Mouse (Mus musculus): ENCODE measurements around the gene Gm42878.
A peak's percentile ranks its signal among the peaks of the same experiment; 100 is the strongest.

Gm42878 gene

DNA sequence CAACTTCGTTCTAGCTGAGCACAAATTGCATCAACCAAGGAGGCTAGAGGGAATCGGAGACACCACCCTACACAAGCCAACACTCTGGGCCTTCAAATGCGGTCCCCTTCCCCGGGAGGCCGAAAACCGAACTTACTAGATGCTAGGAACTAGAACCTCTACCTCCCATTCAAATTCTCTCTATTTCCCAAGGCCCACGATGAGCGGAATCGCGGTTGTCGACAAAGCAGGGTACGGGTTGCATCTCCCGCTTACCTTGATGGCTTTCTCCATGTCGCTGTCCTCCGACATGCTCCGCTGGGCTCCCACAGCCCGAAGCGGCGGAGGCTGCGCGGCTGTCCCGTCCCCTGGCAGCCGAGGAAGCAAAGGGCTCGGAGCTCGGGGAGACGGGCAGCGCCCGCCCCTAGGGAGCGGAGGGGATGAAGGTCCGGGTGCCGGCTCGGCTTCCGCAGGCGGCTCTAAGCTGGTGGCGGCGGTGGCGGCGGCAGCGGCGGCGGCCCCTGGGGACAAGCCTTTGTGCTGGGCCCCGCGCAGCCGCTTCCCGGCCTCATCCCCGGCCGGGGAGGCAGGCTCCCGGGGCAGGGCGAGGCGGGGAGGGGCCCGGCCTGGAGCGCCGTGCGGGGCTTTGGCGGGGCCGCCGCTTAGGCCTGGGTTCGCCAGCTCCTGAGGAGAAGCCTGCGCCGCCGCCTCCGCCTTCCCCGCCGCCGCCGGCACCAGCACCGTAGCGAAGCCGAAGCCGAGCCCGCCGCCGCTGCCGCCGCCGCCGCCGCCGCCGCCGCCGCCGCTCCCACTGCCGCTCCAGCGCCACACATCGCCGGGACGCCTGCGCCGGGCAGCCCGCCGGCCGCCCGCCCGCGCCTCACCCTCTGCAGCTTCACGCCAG is at the start of gene Gm42878, which contains the start of gene Adam1a:
Gene Gm42878, minus strand, starts transcription at position 573 of the 883 bp plus-strand sequence.
Gene Adam1a, minus strand, starts transcription at position 573 of the 883 bp plus-strand sequence.
- ATAC-seq (ENCODE audit: low TSS enrichment) = peak; percentile 42

DNA sequence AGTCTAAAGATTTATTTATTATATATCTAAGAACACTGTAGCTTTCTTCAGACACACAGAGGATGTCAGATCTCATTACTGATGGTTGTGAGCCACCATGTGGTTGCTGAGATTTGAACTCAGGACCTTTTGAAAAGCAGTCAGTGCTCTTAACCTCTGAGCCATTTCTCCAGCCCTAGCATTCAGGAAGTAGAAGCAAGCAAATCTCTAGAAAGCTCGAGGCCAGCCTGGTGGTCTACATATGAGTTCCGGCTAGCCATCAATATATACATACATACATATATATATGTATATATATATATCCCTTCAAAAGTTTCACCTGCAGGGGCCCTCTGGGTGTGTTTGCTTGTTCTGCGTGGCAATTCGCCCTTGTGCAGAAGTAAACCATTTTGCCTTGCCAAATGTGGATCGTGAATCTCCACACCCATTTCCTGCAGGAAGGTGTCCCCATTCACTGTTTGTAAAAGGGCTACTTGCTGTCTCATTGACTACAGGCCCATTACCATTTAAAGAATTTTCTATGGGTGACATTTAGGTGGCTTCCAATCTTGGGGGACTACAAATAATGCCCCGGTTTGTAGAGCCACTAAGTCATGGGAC is 49.5 kb upstream of the Gm42878 start:
- ATAC-seq (ENCODE audit: low TSS enrichment) = no peak

DNA sequence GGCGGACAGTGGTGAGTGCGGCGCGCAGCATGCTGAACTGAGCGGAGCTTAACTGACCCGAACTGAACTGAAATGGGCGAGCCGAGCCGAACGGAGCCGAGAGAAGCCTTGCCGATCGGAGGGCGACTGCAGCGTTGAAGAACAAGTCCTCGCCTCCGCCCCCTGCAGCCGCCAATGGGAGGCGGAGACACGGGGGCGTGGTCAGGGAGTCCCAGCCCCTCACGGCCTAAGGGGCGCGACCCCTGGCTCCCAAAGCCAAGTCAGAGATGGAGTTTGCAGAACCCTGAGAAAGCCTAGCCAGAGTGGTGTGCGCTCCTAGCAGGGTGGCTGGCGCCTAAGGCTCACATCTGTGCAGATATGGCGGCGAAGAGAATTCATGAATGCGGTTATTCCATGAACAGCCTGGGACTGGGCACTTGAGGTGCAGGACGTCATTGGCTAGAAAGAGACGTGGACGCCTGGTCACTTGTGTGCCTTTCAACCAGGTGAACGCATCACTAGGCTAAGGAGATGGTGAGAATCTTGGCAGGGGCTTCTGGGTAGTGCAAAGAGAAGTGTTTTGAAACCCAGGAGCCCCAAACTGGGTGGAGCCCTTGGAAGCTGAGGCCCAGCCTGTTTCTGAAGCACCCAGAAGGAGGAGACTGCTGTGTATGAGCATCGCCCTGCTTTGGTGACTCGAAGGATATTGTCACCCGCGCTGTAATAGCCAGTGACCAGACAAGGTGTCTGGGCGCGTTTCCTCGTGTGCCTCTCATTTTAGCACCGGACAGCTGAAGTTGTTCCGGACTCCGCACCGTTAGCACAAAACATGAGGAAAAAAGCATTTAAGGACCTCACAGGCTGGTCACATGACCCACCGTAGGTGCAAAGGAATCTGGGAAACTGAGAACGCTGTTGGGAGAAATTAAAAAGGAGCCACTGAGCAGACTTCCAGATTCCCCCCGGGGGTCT is 48.4 kb upstream of the Gm42878 start, which contains the start of gene Aldh2:
Gene Aldh2, minus strand, starts transcription at position 374 of the 951 bp plus-strand sequence.
- peak; percentile 75 for ATAC-seq (ENCODE audit: low TSS enrichment)

DNA sequence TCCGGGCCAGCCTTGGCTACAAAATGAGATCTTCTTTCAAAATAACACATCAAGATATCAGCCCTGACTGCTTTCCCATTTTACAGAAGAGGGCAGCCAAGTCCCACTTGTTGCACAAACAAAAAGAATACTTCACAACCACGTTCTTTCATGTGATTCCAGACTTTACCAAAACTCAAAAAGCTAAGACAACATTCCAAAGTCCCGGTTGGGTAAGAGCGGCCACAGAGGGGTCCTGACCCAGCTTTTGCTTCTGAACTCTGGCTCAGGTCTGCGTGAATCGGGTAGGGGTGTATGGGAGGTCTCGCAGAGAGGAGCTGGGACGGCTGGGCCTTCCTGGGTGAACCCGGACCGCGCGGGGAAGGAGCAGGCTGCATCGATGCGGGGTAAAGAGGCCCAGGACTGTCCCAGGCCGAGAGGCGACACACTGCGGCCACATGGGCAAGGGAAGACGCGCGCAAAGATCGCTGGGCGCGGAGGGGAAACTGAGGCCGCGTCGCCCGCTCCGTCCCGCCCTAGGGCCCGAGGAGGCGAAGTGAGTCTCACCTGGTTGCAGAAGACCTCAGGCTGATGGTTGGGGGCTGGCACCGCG is 47.6 kb upstream of the Gm42878 start:
- ATAC-seq (ENCODE audit: low TSS enrichment) = peak; percentile 5; the same call in 1 of the 2 replicates

DNA sequence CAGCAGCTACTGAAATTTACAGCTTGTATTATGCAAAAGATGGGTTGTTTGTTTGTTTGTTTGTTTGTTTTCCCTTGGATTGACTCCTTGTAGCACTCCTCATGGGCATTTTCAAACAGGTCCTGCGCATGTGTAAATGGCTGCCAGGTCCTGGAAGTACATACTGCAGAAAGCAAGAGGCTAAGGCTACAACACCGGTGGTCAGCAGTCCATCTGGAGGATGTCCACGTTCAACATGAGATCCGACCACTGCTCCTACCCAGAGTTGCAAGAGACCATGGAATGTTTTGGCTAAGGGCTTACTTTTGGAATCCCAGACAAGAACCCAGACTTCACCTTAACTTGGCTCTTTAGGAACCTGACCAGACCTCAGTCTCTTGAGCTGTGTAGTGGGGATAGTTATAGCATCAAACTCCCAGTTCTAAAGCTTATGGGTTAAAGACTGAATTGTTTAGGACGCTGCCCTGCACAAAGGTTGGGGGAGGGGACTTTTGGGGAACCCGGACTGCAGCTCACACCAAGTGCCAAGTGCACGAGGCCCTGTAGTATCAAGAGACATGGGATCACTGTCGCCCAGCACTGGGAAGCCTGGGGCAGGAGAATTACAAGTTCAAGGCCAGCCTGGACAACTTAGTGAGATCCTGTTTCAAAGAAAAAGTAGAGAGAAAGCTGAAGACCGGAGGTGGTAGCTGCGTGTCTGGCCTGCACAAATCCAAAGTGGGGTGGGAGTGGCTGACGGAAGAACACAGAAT is 47.0 kb upstream of the Gm42878 start:
- no peak for ATAC-seq (ENCODE audit: low TSS enrichment)

DNA sequence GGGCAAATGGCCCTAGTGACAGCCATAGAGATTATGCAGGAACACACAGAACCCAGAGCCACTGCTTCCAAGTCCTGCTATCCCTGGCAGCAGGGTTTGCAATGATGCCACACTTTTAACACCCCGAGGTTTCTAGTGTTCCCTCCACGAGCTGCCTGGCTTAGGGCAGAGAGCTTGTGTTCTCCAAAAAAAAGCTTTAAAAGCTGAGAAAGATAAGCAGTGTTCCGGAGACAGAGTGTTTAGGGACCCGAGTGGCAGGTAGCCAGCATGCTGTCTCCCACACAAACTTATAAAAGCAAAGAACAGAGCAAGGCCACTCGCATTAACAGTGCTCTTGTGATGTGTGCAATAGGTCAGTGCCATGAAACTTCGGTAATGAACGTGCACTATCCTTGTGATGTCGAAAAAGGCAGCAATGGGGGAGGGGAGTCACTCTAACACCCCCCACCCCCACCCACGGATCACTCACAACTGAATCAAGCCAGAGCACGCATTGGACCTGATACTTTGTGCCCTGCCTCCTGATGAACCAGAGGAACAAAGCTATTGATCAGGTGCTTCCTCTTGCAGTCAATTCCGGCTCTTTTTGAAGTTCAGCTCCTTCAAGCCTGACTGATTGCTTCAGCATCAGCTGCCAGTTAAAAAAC is 46.3 kb upstream of the Gm42878 start:
- no peak for ATAC-seq (ENCODE audit: low TSS enrichment)

DNA sequence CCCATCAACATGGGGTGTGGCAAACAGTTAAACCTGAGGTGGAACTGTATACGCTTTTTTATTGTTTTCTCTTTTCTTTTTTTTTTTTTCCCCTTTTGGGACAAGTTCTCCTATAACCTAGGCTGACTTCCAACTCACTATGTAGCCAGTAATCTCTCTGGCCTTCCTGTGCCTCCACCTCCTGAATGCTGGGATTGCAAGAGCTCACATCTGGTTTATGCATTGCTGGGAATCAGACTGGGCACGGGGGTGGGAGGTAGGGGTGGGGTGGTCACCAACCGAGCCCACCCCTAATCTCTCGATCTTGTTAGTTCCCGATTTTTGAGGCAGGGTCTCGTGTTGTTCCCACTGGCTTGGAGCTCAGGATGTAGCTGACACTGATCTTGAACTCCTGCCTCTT is 44.6 kb upstream of the Gm42878 start:
- ATAC-seq (ENCODE audit: low TSS enrichment) = no peak

DNA sequence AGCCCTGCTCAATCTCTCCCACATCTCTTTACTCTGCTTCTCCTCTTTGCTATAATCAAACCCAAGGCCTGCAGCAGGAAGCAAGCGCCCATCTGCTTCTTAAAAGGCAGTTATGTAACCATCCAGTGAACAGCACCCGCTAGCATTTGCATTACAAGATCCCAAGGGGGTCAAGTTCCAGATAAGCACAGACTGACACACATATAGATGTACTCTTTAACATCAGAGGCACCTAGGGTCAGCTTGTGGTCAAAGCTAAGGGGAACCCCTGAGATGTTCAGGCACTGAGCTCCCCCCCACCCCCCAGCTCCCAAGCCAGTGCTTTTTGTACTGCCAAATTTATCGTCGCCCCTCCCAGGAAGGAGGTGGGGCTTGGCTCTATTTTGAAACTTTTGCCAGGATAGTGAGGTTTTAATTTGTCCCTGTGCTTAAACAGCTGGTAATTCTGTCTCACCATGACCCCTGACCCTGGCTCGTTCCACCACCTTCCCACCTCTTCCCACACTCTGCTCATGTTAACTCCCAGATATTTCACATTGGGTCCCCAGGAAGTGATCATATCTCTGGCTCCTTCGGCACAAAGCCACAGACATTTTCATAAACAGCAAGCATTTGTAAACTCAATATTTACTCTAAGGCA is 41.2 kb upstream of the Gm42878 start:
- peak; percentile 91 for ATAC-seq (ENCODE audit: low TSS enrichment)

DNA sequence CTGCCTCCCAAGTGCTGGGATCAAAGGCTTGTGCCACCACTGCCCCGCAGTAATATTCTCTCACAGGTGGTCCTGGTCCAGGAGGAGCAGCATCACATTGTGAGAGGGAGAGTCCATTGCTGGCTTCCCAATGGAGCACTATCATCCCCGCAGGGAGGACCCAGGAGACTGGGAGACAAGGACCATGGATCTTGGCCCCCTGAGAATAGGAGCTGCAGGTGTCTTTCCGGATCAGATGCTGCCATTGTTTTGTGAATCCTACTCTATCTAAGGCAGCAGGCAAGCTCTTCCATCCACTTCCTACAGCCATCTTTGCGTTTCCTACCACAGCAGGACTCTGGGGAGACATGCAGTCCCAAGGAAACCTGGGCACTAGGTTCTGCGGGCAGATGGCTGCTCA is 40.4 kb upstream of the Gm42878 start:
- ATAC-seq (ENCODE audit: low TSS enrichment) = no peak

DNA sequence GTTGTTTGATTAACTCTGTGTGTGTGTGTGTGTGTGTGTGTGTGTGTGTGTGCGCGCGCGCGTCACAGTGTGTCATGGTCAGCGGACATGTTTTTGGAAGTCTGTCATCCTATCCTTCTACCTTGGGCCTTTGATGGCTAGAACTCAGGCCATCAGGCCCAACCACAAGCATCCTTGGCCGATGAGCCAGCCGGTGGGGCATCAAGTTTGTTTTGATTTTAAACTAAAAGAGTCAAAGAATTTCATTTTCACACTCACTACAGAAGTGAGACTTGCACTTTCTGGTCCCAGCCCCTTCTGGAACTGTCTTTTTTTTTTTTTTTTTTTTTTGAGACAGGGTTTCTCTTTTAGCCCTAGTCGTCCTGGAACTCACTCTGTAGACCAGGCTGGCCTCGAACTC is 39.7 kb upstream of the Gm42878 start:
- no peak for ATAC-seq (ENCODE audit: low TSS enrichment)

DNA sequence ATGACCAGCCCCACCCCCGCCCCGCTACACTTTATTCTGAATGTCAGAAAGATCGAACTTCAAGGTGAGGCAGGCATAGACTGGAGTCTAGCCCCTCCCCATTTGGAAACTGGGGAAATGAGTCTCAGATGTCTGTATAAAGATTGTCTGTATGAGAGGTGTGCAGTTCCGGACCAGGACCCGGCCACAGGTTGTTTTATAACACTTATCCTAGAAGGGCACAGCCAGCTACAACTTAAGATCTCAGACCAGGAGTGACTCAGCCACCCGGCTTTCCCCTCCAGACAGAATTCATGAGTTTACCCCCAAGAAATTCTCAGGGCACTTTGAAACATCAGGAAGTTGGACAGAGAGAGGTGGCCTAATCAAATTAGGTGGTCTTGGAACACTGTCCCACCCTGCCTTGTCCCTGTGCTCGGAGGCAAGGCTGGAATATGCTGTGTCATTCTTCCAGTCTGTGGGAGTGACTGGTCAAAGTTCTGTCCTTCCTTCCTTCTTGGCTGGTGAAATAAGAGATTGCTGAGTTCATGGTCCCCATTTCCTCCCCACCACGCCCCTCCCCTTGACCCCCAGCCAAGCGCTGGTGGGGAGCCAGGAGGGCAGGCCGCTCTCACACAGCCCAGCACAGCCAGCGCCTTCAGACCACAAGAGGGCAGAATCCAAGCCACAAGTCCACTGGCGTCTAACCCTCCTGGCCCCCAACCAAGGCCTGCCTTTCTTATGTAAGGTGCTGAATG is 38.7 kb upstream of the Gm42878 start:
- peak; percentile 45; the same call in 1 of the 2 replicates for ATAC-seq (ENCODE audit: low TSS enrichment)

DNA sequence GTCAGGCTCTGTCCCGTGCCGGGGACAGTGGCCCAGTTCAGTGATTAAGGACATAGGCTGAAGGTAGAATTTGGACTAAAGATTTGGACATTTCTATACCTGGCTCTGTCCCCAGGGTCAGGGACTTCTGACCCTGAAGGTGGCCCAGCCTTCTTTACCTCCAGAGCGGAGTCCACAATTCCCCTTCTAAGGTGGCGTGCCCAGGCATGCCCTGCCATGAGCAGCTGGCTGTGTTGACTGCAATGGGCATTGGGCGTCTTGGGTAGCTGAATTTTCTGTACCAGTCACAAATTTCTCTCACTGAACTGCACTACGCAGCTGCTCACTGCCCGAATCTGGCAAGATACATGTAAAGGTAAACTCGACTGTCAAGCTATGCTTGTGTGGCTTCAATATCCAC is 36.7 kb upstream of the Gm42878 start:
- ATAC-seq (ENCODE audit: low TSS enrichment) = no peak

DNA sequence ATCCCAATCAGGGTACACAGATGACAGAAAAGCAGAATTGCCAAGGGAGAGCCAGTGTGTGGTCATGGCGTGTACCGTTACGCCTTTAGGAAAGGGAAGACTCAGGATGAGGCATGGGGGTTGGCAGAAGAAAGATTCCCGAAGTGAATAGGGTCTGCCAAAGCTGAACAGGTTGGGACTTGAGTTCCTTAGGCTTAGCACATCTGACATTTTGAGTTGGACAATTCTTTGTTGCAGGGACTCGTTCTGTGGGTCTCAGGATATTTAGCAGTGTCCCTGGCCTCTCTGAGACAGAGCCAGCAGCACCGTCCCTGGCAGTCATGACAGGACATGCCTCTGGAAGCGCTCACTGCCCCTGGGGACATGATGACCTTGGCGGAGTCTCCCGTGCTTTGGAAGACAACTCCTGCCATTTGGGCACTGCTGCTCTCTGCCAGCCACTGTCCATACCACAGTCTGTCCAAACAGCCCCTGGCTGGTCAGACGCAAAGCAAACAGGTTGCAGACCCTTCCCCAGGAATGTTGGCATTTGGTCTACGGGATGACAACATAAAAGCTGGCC is 31.7 kb upstream of the Gm42878 start:
- ATAC-seq (ENCODE audit: low TSS enrichment) = no peak

DNA sequence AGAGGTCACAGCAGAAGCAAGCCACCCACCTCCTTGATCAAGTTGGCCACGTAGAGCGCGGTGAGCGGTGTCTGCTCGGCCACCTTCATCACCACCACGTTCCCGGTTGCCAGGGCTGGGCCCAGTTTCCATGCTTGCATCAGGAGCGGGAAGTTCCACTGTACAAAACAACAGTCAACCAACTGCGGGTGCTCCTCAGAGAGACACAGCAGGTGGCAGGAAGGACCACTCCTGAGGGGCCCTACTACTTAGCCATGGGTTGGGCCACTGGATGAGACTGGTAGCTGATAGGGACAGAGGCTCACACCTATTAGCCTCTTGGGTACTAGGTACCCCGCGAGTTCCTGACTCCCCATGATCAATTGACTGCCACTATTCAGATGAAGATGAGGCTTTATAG is 30.6 kb upstream of the Gm42878 start:
- no peak for ATAC-seq (ENCODE audit: low TSS enrichment)

DNA sequence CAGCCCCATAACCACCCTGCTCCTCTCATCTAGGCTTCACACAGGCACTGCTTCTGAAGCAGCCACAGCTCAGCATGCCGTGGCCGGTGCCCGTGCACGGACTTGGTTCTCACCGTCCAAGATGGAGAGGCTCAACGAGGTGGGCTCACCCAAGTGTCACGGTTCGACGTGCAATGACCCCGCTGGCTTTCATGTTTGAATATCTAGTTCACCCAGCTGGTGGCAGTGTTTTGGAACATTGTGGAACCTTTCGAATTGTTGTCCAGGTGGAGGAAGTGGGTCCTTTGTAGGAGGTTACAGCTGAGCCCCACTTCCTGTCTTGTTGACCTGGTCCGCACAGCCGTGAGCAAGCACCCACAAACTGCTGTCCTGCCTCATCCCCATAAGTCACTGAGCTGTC is 28.9 kb upstream of the Gm42878 start:
- ATAC-seq (ENCODE audit: low TSS enrichment) = no peak

DNA sequence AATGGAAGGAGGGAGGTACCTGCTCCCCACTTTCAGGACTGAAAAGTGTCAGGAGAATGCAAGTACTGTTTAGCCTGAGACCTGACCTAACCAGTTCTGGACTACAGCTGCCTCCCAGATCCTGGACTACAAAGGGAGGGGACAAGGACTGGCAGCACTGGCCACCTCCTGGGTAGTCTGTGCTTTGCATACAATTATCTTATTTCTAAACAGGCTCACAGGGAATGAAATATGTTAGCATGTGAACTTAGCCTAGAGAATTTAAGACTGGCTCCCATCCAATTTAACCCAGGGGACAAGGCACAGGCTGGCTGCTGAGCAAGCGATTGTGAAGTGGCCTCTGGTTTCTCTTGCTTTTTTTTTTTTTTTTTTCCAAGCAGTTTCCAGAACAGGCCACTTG is 25.5 kb upstream of the Gm42878 start:
- no peak for ATAC-seq (ENCODE audit: low TSS enrichment)

DNA sequence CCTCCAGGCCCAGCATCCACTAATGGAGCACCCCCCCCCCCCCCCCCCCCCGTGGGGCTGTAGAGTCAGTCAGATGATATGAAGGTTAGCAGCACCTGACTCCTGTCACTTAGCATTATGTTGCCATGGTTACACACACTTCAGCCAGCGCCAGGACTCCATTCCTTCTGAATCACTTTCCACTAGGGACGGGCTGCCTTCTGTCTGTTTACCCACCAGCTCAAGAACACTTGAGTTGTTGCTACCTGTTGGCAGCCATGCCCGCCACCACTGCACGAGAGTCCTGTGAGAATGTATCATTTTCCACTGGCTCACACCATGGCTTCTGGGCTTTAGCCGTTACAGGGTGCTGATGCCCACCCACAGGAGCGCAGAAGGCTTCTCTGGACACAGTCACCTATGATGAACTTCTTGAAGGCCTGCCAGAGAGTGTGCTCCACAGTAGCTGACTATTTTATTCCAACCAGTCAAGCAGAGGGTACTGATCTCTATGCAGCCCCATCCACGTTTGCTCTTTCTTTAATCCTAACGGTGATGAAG is 24.7 kb upstream of the Gm42878 start:
- no peak for ATAC-seq (ENCODE audit: low TSS enrichment)

DNA sequence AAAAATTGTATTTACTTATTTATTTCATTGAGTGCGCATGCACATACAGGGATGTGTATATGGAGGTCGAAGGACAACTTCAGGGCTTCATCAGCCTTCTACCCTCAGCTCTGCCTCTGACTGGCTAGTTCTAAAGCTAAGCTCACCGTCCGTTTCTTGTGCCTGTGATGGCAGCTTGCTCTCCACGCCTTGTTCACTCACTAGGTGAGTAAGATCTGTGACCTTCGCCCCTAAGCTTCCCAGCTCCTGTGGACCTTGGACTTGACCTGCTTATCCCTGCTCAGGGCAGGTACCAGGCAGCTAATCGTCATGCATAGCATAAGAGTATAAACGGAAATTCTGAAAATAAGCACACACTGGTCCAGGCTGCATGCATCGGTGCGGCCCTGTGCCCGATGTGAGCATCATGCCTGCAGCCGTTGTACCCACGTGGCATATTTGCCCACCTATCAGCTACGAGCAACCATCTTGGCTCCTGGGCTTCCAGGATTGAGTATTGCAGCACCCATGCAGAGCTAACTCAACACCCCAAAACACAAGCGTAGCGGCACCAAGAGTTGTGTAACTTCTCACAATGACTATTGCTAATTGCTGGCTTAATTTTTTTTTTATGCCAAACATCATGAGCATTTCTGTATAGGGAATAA is 20.9 kb upstream of the Gm42878 start:
- ATAC-seq (ENCODE audit: low TSS enrichment) = no peak

Data from frontal cortex, adult (tissue).